Mouse (Mus musculus): ENCODE measurements around the gene Esd.

The Esd gene

DNA sequence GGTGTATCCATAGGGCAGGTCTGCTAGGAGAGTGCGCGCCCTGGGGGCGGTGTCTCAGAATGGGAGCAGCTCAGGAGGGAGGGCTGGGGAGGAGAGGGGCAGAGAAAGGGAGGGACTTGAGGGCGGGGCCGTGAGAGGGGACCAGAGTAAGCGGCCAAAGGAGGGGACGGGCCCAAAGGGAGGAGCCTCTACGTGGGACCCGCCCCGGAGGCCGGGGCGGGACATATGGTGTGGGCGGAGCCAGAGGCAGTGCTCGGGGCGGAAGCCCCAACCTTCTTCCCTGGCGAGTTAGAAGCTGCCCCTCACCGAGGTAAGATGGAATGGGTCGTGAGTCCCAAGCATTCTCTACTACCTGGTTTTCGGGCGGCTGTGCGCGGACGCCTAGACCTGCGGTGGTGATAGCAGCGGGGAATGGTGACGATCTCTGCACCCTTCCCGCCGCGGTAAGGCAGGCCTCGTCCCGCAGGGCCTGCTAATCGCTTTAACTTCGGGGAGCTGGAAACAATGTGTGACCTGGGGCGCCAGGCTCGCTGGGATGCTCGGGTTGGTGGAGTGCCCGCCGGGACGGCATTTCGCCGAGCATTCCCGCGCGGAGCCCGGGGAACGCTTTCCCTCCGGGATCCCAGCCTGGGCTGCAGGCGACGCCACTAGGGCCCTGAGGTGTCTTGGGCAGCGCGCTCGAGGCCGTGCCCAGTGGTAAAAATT lies at the start of gene Esd:
Gene Esd, plus strand, starts transcription at position 219 of the 705 bp plus-strand sequence.
- peak; percentile 77 to 83 for DNase-seq (ENCODE audit: low spot score in 2 of 2)

GRCm38 (mm10) chr14:74684298-74684978 lies 47.7 kb upstream of the Esd start:
- no peak for DNase-seq (ENCODE audit: low spot score in 2 of 2)

DNA sequence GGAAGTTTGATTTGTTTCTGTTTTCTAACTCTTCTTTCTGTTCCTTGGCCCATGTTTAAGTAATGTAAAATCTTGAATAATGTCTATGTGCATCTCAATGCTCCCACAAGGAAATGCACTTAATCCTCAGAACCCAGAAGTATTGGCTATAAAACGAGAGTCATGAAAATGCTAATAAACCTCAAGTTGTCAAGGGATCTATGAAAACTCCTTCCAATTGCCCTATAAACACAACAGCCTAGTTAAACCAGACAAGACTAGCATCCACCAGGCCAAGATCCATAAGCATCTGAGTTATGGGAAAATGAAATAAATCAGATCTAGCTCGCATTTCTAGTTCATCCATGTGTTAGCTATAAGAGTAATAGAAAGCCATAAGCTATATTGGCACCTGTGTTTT lies 40.1 kb upstream of the Esd start:
- no peak for DNase-seq (ENCODE audit: low spot score in 2 of 2)

DNA sequence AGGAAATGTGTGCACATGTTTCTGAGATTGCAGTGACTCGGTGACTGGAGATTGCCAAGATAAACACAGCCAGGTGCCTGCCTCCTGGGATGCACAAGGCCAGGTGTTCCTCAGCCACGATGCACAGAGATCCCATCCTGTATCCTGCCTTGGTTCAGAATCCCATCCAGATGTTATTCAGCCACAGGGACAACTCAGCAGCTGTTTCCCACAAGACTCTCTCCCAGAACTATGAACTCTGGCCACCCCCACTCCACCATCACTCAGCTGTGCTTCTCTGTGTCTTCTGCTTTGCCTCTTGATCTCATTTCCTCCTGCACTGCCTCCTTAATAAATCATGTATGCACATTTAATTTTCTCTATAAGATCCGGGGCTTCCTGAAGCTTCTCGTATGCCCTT lies 35.3 kb upstream of the Esd start:
- DNase-seq (ENCODE audit: low spot score in 2 of 2), result no peak

- no peak for DNase-seq (ENCODE audit: low spot score in 2 of 2)
These were observed 34.7 kb upstream of the Esd start for GRCm38 (mm10) chr14:74697432-74697831.

DNA sequence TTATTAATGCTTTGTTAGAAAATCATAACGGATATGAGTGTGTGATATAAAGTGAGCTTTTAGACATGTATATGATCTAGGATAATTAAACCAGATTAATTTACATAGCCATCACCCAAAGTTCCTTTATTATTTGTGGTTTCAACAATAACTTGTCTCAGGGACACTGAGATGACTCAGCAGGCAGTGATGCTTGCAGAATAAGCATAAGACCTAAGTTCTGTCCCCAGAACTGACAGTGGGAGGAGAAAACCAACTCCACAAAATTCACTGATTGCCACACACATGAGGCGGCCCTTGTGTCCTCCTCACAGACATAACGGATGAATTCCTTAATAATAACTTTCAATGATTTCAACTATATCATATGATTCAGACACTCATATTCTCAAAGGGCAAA lies 32.9 kb upstream of the Esd start:
- no peak for DNase-seq (ENCODE audit: low spot score in 2 of 2)

- DNase-seq (ENCODE audit: low spot score in 2 of 2), result no peak
These were observed 28.2 kb upstream of the Esd start for GRCm38 (mm10) chr14:74703930-74704329.

- peak in 1 of 2 experiments; percentile 35 for DNase-seq (ENCODE audit: low spot score in 2 of 2)
These were observed 23.0 kb upstream of the Esd start for GRCm38 (mm10) chr14:74709054-74709453.

DNA sequence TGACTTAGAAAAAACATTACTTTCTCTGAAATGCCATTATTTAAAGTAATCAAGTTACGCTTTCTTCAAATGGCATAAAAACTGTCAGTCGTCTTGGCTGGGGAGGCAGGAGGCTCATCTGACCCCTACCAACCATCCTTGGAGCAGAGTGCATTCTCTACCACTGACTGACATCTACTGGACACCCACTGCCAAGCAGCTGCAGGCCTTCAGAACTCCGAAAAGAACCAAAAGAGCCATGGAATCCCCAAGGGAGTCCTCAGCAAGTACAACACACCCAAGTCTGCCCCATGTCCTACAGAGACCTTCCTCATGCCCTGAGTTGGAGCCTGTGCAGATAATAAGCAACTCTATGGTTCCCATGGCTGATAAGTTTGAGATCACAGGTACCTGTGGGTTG lies 8.6 kb upstream of the Esd start:
- DNase-seq (ENCODE audit: low spot score in 2 of 2), result no peak

DNA sequence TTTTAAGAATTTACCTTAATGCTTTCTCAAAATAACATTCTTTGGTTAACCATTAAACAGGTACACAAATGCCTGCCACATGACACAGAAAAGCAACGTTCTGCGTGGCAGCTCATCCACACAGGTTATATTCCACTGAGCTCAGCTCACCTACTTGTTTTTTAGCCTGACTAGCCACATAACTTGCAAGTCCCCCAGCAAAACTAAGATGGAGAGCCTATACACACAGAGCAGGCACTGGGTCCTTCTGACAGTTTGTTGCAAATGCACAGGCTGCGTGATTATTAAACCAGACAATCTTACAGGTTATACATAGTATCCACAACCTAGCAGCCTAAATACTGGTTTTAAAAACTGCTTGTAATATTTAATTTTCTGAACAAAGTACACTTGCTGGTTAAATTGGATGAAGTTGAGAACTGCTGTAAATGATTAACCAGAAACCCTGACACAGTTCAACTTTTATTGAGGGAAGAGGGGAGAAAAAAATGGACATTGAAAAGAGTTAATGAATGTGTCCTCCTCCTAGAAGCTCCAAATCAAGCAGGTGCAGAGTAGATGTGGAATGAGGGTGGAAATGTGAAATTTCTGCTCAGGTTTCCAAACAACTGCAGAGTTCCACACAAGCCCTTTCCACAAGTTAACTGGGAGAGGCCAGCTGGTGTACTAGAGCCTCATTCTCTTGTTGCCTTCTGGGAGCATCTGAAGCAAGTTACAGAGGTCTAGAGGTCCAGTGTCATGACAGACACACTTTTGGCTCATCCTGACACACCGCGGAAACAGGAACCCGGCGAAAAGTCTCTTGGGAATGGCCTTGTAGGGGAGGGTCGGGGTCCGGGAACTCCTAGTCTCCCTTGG lies 647 bp upstream of the Esd start:
- no peak for DNase-seq (ENCODE audit: low spot score in 2 of 2)

DNA sequence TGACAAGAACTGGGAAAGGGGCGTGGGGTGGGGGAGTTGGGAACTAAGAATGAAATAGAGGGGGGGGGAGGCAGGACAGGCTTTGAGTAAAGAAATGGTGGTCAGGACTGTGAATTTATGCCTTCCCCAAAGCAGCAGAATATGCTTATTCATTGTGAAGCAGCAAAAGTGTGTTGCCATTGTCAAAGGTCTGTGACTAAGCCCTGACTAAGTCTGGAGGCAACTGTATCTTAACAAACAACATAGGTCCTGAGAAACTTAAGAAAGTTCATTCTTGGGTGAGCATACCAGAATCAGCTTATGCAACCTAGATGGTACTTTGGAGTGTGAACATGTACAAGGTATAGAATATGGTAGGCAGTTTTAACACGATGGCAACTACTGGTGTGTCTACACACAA lies 1.3 kb downstream of the Esd start:
- DNase-seq (ENCODE audit: low spot score in 2 of 2), result no peak

- DNase-seq (ENCODE audit: low spot score in 2 of 2), result no peak
These were observed 3.4 kb downstream of the Esd start for GRCm38 (mm10) chr14:74735471-74735870.

DNA sequence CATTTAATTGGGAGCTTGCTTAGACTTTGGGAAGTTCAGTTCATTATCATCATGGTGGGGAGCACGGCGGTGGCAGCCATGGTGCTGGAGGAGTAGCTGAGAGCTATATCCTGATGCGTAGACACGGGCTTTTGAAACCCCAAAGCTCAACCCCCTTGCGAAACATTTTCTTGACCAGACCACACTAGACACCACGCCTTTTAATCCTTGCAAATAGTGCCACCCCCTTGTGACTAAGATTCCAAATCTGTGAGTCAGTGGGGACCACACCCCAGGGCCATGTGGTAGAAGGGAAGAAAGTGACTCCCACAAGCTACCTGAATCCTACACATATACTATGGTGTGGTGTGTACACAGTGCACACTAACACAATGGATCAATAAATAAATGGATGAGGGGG lies 4.8 kb downstream of the Esd start:
- no peak for DNase-seq (ENCODE audit: low spot score in 2 of 2)

- peak; percentile 18 to 57 for DNase-seq (ENCODE audit: low spot score in 2 of 2)
These were observed 32.3 kb downstream of the Esd start for GRCm38 (mm10) chr14:74764191-74764918.

DNA sequence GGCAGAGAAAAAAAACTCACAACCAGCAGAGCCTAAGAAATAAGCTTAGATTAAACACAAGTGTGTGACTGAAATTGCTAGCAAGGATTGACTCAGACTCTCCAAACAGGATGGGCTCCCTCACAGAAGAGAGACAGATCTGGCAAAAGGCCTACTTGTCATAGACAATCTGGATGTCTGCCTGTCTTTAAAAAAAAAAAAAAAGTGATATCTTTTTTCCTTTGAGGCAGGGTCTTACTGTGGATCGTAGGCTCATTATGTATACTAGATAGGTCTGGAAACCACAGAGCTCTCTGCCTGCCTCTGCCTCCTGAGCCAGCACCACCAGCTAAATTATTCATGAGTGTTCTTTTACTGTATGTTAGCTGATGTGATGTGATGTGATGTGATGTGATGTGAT lies 35.8 kb downstream of the Esd start:
- DNase-seq (ENCODE audit: low spot score in 2 of 2), result no peak

DNA sequence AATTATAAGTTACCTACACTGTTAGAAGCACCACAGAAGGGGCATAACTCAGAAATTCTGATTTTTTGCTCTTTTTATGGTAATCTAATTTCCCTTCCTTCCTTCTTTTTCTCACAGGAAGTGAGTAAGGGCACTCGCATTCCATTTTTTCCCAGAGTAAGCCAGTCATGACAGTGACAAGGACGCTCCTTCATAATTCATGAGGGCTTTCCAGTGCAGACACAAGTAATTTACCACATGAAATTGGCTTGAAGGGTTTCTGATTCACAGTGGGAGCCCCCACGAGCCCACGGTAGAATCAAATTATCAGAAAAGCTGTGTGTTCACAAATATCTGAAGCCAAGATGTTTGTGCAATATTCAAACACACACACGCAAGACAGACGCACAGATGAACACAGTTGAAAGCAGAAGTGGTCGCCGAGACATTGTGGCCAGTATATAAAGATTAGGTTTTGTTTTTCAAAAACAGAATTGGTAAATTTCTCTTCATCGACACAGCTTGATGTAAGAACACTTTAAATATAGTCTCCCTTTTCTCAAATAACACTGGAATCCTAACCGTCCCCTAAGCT lies 42.0 kb downstream of the Esd start:
- DNase-seq (ENCODE audit: low spot score in 2 of 2), result no peak

GRCm38 (mm10) chr14:74784243-74784934 lies 52.3 kb downstream of the Esd start:
- DNase-seq (ENCODE audit: low spot score in 2 of 2), result no peak

DNA sequence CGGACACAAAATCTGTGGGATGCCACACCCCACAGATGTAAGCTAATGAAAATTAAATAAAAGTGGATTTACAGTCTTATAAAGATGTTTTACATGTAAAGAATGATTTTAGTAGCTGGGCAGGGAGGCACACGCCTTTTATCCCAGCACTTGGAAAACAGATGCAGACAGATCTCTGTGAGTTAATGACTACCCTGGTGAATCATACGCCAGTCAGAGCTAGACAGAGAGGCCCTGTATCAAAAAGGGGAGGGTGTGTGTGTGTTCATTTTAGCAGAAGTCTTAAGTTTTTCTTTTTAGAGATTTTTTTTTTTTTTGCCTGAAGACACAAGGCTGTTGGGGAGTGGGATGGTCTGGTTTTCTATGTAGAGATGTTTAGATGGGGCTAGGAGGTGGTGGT lies 55.6 kb downstream of the Esd start:
- DNase-seq (ENCODE audit: low spot score in 2 of 2), result no peak

DNA sequence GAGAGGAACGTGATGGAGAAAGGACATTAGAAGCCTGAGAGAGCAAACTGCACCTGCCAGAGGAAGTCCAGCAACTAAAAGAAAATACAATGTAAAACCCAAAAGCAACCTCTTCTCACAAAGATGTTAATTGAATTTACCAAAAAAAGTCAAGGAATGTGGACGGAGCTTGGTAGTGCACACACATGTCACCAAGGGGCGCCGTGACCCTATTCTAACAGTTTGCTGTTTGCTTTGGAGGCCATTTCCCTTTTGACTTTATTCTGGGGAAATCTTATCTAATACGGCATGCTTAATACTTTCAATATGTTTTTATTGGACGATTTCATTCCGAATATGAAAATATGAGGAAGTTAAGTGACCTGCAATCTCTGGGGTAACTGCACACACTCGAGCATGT lies 56.7 kb downstream of the Esd start:
- no peak for DNase-seq (ENCODE audit: low spot score in 2 of 2)

DNA sequence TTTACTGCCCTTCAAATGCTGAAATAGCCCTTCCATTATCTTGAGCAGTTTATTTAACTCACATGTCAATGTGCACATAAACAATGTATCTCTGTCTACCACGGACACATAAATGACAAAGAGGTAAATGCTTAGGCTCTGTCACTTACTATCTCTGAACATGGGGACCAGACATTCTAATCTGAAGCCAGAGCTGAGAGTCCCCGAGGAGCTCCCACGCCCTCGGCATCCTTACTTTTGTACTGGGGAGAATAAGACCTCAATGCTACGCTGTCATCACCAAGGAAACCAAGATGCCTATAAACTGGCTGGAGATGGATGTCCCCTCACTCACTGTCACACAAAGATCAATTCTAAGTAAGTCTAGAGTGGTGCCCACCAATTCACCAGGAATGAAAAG lies 58.4 kb downstream of the Esd start:
- DNase-seq (ENCODE audit: low spot score in 2 of 2), result no peak

DNA sequence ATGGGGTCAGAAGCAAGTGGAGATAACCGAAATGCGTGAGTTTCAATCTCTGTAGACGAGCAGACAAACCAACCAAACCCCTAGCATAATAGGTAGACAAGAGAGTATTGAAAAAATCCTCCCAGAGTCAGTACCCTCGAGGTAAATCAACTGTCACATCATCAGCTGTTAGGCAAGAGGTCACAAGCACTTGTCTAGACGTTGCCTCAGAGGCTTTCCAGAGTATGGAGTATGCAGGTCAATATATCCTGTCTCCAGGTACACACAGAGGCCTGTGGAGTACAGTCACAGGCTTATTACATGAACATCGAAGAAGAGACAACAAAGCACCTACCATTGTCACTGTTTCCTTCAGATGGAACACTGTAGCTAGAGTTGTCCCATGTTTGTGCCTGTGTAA lies 60.7 kb downstream of the Esd start:
- DNase-seq (ENCODE audit: low spot score in 2 of 2), result no peak

Data from frontal cortex, postnatal 14 days (tissue).